Mouse (Mus musculus): ENCODE measurements around the gene Tceal3.

DNA sequence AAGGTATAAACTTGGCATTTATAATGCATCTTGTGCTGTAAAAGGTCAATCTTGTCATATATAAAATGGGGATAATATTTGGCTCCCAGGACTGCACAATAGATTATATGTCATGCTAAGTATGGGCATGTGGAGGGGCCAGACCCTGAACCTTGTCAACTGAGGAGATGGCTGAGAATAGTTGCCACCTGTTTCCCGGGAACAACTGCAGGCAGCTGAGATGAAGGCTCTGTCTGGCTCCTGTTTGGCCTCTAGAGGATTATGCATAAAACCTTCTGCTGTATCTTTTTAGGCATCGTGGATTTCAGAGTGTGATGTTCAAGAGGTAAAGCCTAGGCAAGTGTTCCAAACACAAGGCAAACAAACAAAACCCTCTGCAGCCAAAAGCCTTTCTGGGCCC is 78.2 kb downstream of the Tceal3 start:
- TF ChIP-seq FLI1 (IDR thresholded peaks at IDR 0.05; ENCODE audit: low read length) (no peak), GATA1 (IDR thresholded peaks at IDR 0.05; ENCODE audit: borderline replicate concordance, low read length) (no peak)

Data from megakaryocyte, embryonic 14.5 days (primary cell).